Mouse (Mus musculus) erythroblast, embryonic 14.5 days (primary cell): ENCODE data around the gene Cldn3. TPM values are rescaled to one million over a fixed set of nuclear protein-coding genes. Genes with fewer than 3 reads are reported as not detected.
"Not testable (repeated sequence)": the region's sequence is repeated elsewhere in the genome, so short reads cannot be mapped to it uniquely, and the experiment has no call there.

Source experiments
- H3K27me3 ChIP-seq: 2 replicates; pipeline ENCODE4 v1.6.1; 2012; ENCODE audit warnings: inconsistent platforms; ENCODE audit not compliant: control insufficient read depth
- H3K36me3 ChIP-seq: 2 replicates; pipeline ENCODE4 v1.6.1; 2012; ENCODE audit warnings: mild to moderate bottlenecking, inconsistent platforms; ENCODE audit not compliant: control insufficient read depth
- H3K4me1 ChIP-seq: 2 replicates; pipeline ENCODE4 v1.6.1; 2012; ENCODE audit warnings: inconsistent platforms; ENCODE audit not compliant: control insufficient read depth
- H3K4me3 ChIP-seq: replicated peaks from 2 replicates; pipeline ENCODE3; 2012; ENCODE audit warnings: moderate library complexity, mild to moderate bottlenecking, inconsistent platforms
- H3K9me3 ChIP-seq: 2 replicates; pipeline ENCODE4 v1.6.1; 2012; ENCODE audit warnings: low read length, inconsistent platforms, mixed read lengths; ENCODE audit not compliant: control insufficient read depth
- GATA1 ChIP-seq: IDR thresholded peaks from 2 replicates; pipeline ENCODE4 v1.6.1; 2012; ENCODE audit warnings: low read length, inconsistent platforms, mixed read lengths
- TAL1 ChIP-seq: IDR thresholded peaks from 3 replicates; pipeline ENCODE4 v1.6.1; 2012; ENCODE audit warnings: low read length, inconsistent platforms, mixed read lengths
- polyA plus RNA-seq: library from polyadenylated mRNA; stranded (reverse); fragments of >175 nt; gene quantifications from 2 replicates; pipeline ENCODE4 v1.2.3, GENCODE M21; 2012

The Cldn3 gene
- 0.04 TPM in 1 of 2 replicates, not detected in the other for polyA plus RNA-seq

DNA sequence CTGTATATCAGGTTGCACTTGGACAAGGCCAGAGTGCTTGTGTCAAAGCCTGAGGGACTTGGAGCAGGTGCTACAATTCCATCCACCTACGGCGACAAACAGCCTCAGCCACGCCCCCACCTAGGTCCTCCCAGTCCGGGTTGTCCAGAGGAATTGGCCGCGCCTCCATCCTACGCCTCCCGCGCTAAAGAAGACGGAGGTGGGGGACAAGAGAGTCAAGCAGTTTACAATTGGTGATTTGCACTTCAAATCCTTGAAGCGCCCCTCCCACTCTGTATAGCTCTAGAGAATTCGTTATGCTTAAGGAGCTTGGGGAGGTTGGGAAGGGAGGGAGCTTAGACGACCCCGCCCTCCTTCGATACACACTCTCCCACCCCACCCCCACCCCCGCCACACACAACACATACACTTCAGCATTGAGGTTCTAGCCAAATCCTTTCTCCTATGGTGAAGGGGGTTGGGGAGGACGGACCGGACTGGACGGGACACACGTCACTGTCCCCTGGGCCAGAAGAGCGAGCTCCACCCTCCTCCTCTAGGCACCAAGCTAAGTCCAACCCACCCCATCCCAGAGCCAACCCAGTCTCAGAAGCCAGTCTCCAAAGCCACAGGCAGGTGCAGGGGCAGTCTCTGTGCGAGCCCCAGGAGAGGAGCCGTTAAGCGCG is at the start of gene Cldn3:
TSS of gene Cldn3 (plus strand) at position 582 of the 665 bp plus-strand sequence.
- Histone ChIP-seq H3K4me3 (no peak within 1 kb of the TSS), H3K36me3 (no peaks in the 10 kb centered on the region), H3K4me1 (peaks cover 13% of the 10 kb centered on the region), H3K27me3 (peaks cover 70% of the 10 kb centered on the region), H3K9me3 (peaks cover 9% of the 10 kb centered on the region; the same call in 1 of the 2 replicates)
- no peak for TF ChIP-seq GATA1
- TF ChIP-seq TAL1 = no peak

- Histone ChIP-seq H3K36me3 (peaks cover 26% of the 10 kb centered on the region), H3K9me3 (no peaks in the 10 kb centered on the region), H3K4me1 (peaks cover 37% of the 10 kb centered on the region), H3K4me3 (no peak overlapping the region), H3K27me3 (no peaks in the 10 kb centered on the region)
- TF ChIP-seq GATA1 (no peak), TAL1 (no peak)
These were observed 49.3 kb upstream of the Cldn3 start for GRCm38 (mm10) chr5:134936626-134937185.

GRCm38 (mm10) chr5:134939069-134939468 is 46.9 kb upstream of the Cldn3 start:
- TF ChIP-seq TAL1 (no peak), GATA1 (no peak)
- no peak overlapping the region for H3K4me3 ChIP-seq
- peaks cover 17% of the 10 kb centered on the region for H3K36me3 ChIP-seq
- H3K4me1 ChIP-seq = peaks cover 17% of the 10 kb centered on the region
- H3K9me3 ChIP-seq = no peaks in the 10 kb centered on the region
- H3K27me3 ChIP-seq = no peaks in the 10 kb centered on the region

DNA sequence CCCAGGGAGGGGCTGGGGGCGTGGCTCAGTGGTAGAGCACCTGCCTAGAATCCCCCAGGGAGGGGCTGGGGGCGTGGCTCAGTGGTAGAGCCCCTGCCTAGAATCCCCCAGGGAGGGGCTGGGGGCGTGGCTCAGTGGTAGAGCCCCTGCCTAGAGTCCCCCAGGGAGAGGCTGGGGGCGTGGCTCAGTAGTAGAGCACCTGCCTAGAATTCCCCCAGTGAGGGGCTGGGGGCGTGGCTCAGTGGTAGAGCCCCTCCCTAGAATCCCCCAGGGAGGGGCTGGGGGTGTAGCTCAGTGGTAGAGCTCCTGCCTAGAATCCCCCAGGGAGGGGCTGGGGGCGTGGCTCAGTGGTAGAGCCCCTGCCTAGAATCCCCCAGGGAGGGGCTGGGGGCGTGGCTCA is 46.5 kb upstream of the Cldn3 start:
- Histone ChIP-seq H3K4me1 (peaks cover 14% of the 10 kb centered on the region), H3K36me3 (peaks cover 12% of the 10 kb centered on the region)
- not testable (repeated sequence) for H3K4me3 ChIP-seq, H3K9me3 ChIP-seq, H3K27me3 ChIP-seq

GRCm38 (mm10) chr5:134941472-134942209 is 44.4 kb upstream of the Cldn3 start:
- H3K9me3 ChIP-seq = no peaks in the 10 kb centered on the region
- peaks cover 14% of the 10 kb centered on the region for H3K27me3 ChIP-seq
- H3K36me3 ChIP-seq = no peaks in the 10 kb centered on the region; the same call in 1 of the 2 replicates
- no peak overlapping the region for H3K4me3 ChIP-seq
- TF ChIP-seq TAL1 = no peak
- no peak for TF ChIP-seq GATA1
- H3K4me1 ChIP-seq = peaks cover 12% of the 10 kb centered on the region

GRCm38 (mm10) chr5:134942740-134943139 is 43.3 kb upstream of the Cldn3 start:
- no peaks in the 10 kb centered on the region for H3K9me3 ChIP-seq
- H3K27me3 ChIP-seq = peaks cover 21% of the 10 kb centered on the region
- no peak overlapping the region for H3K4me3 ChIP-seq
- TF ChIP-seq GATA1 = no peak
- no peak for TF ChIP-seq TAL1
- peaks cover 12% of the 10 kb centered on the region for H3K4me1 ChIP-seq
- no peaks in the 10 kb centered on the region; the same call in 1 of the 2 replicates for H3K36me3 ChIP-seq

DNA sequence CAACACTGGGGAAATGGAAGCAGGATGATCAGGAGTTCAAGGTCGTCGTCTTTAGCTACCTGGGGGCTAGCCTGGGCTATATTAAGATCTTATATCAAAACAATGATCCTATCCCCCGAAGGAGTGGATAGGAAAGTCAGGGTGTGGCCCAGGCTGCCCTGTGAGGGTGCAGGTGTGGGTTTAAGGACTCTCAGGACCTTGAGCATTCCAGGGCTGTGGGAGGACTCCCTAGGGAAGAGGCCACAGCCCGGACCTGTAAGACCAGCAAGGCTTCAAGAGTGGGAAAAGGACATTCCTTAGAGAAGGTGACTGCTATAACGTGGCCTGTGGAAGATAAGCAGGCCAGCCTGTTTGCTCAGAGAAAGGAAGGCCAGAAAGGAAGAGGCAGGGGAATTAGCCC is 41.8 kb upstream of the Cldn3 start:
- peaks cover 12% of the 10 kb centered on the region for H3K4me1 ChIP-seq
- H3K27me3 ChIP-seq = peaks cover 21% of the 10 kb centered on the region
- no peaks in the 10 kb centered on the region; the same call in 1 of the 2 replicates for H3K36me3 ChIP-seq
- H3K4me3 ChIP-seq = no peak overlapping the region
- TF ChIP-seq GATA1 (no peak), TAL1 (no peak)
- no peaks in the 10 kb centered on the region for H3K9me3 ChIP-seq

DNA sequence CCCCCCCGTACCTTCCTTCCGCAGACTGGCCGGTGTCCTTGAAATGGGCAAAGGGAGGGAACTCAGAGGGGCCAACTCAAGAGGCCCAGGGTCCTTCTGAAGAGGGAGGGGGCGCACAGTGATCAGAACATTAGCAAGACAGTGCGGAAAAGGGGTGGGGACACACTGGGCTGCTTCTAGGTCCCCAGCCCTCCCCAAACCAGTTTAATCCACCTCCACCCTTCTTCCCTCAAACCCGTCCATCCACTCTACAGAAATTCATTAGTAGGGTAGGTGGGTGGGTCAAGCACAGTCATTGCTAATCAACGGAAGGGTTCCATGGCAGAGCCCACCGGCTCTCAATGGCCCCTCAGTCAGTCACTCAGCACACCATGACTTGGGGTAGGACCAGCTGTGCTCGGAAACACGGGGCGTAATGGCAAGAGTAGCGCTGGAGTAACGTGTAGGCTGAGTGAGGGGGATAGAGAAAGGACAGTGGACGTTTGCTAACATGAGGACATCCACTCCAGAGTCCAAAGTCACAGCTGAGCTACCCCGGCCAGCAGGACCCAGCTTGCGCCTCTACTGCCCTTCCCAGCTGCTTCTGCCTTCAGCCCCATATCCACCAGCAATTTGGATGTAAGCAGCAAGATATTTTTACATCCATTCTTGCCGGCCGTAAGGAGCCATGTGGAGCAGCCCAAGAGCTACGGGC is 40.6 kb upstream of the Cldn3 start:
- Histone ChIP-seq H3K36me3 (no peaks in the 10 kb centered on the region; the same call in 1 of the 2 replicates), H3K27me3 (peaks cover 21% of the 10 kb centered on the region), H3K4me1 (peaks cover 10% of the 10 kb centered on the region), H3K4me3 (no peak overlapping the region), H3K9me3 (no peaks in the 10 kb centered on the region)
- TF ChIP-seq GATA1 (no peak), TAL1 (no peak)
